Mouse (Mus musculus) lung, embryonic 16.5 days (tissue): ENCODE measurements at regions not wholly inside any gene's neighbourhood (a gene's known extent, or its start where the extent isn't known, plus 50 kb on each side); places are given as distances from the start of the nearest gene placed in this dataset.

ENCODE experiments used
- ATAC-seq: fragments of 200-750 bp; cut with Nextera tagmentation; 2 replicates; pipeline ENCODE4 v1.8.0; 2017; ENCODE audit warnings: low read depth, mild to moderate bottlenecking, moderate library complexity
- H3K27ac ChIP-seq: fragments of 300-500 bp; sonication (generic); 2 replicates; pipeline ENCODE4 v1.5.1; 2014; ENCODE audit warnings: mild to moderate bottlenecking, control low read depth, low read length
- H3K27me3 ChIP-seq: fragments of 300-500 bp; sonication (generic); 2 replicates; pipeline ENCODE4 v1.6.1; 2014; ENCODE audit warnings: low read depth, low read length, mixed read lengths; ENCODE audit not compliant: control insufficient read depth, insufficient read depth
- H3K36me3 ChIP-seq: fragments of 300-500 bp; sonication (generic); 2 replicates; pipeline ENCODE4 v1.6.1; 2014; ENCODE audit warnings: low read length; ENCODE audit not compliant: control insufficient read depth, insufficient read depth
- H3K4me1 ChIP-seq: fragments of 300-500 bp; sonication (generic); replicated peaks from 2 replicates; pipeline ENCODE4 v1.6.1; 2014; ENCODE audit warnings: low read length, mixed read lengths; ENCODE audit not compliant: control insufficient read depth, insufficient read depth
- H3K4me2 ChIP-seq: fragments of 300-500 bp; sonication (generic); 2 replicates; pipeline ENCODE4 v1.6.1; 2014; ENCODE audit warnings: low read depth, low read length, control low read depth
- H3K4me3 ChIP-seq: fragments of 300-500 bp; sonication (generic); 2 replicates; pipeline ENCODE4 v1.5.1; 2014; ENCODE audit warnings: mild to moderate bottlenecking, low read length, control low read depth
- H3K9ac ChIP-seq: fragments of 300-500 bp; sonication (generic); 2 replicates; pipeline ENCODE4 v1.6.1; 2014; ENCODE audit warnings: low read length, control low read depth
- H3K9me3 ChIP-seq: fragments of 300-500 bp; sonication (generic); 2 replicates; pipeline ENCODE4 v1.6.1; 2016; ENCODE audit warnings: low read length; ENCODE audit not compliant: control insufficient read depth
- whole genome bisulfite sequencing: fragments of 180-500 bp; shearing (Covaris S2); extraction: QIAGEN DNeasy Blood & Tissue Kit; methylation state at CpG from one replicate; pipeline ENCODE4 v1.1.7; 2014; 5-methylcytosine and 5-hydroxymethylcytosine counted together

- H3K9ac ChIP-seq, result no peak overlapping the region
- no peaks in the 10 kb centered on the region for H3K4me1 ChIP-seq
- no peak overlapping the region for H3K4me2 ChIP-seq
- H3K4me3 ChIP-seq, result no peak overlapping the region
- H3K27me3 ChIP-seq, result no peaks in the 10 kb centered on the region
- 33% methylated on average over 1 of the region's 1 CpGs for WGBS
- H3K27ac ChIP-seq, result no peak overlapping the region
- H3K9me3 ChIP-seq, result no peaks in the 10 kb centered on the region
- H3K36me3 ChIP-seq, result no peaks in the 10 kb centered on the region
- no peak for ATAC-seq
Observed at GRCm38 (mm10) chr16:77779019-77779418, 177.1 kb upstream of the Gm11146 start.

- Histone ChIP-seq H3K9ac (no peak overlapping the region), H3K9me3 (no peaks in the 10 kb centered on the region), H3K4me2 (no peak overlapping the region), H3K27me3 (no peaks in the 10 kb centered on the region), H3K4me1 (no peaks in the 10 kb centered on the region), H3K4me3 (no peak overlapping the region), H3K27ac (no peak overlapping the region), H3K36me3 (no peaks in the 10 kb centered on the region)
- WGBS, result 62% methylated on average over 3 of the region's 3 CpGs
- no peak for ATAC-seq
Observed at GRCm38 (mm10) chr16:77772075-77772474, 170.2 kb upstream of the Gm11146 start.

GRCm38 (mm10) chr16:77760926-77761347 lies 159.0 kb upstream of the Gm11146 start:
- Histone ChIP-seq H3K9me3 (no peaks in the 10 kb centered on the region), H3K27ac (peak overlapping the region; percentile 5; the same call in 1 of the 2 replicates), H3K4me2 (no peak overlapping the region), H3K4me1 (no peaks in the 10 kb centered on the region), H3K36me3 (no peaks in the 10 kb centered on the region), H3K27me3 (no peaks in the 10 kb centered on the region), H3K4me3 (no peak overlapping the region), H3K9ac (no peak overlapping the region)
- ATAC-seq, result peak; percentile 69
- 54% methylated on average over 4 of the region's 4 CpGs for WGBS

GRCm38 (mm10) chr16:77760479-77760878 lies 158.6 kb upstream of the Gm11146 start:
- Histone ChIP-seq H3K27ac (no peak overlapping the region), H3K9ac (no peak overlapping the region), H3K27me3 (no peaks in the 10 kb centered on the region), H3K36me3 (no peaks in the 10 kb centered on the region), H3K4me2 (no peak overlapping the region), H3K4me1 (no peaks in the 10 kb centered on the region), H3K9me3 (no peaks in the 10 kb centered on the region), H3K4me3 (no peak overlapping the region)
- WGBS, result 70% methylated on average over 4 of the region's 4 CpGs
- ATAC-seq, result no peak

- no peak for ATAC-seq
- no peaks in the 10 kb centered on the region for H3K4me1 ChIP-seq
- no peak overlapping the region for H3K4me3 ChIP-seq
- H3K9me3 ChIP-seq, result no peaks in the 10 kb centered on the region
- H3K9ac ChIP-seq, result no peak overlapping the region
- no peaks in the 10 kb centered on the region for H3K27me3 ChIP-seq
- no peak overlapping the region for H3K4me2 ChIP-seq
- no peak overlapping the region for H3K27ac ChIP-seq
- 62% methylated on average over 10 of the region's 10 CpGs for WGBS
- H3K36me3 ChIP-seq, result no peaks in the 10 kb centered on the region
Observed at GRCm38 (mm10) chr16:77759997-77760396, 158.1 kb upstream of the Gm11146 start.

- H3K9ac ChIP-seq, result no peak overlapping the region
- no peak for ATAC-seq
- no peaks in the 10 kb centered on the region for H3K9me3 ChIP-seq
- H3K4me2 ChIP-seq, result no peak overlapping the region
- no peaks in the 10 kb centered on the region for H3K4me1 ChIP-seq
- no peaks in the 10 kb centered on the region for H3K27me3 ChIP-seq
- no peak overlapping the region for H3K27ac ChIP-seq
- H3K36me3 ChIP-seq, result no peaks in the 10 kb centered on the region
- no peak overlapping the region for H3K4me3 ChIP-seq
- WGBS, result 72% methylated on average over 6 of the region's 6 CpGs
Observed at GRCm38 (mm10) chr16:77754882-77755281, 153.0 kb upstream of the Gm11146 start.

- Histone ChIP-seq H3K36me3 (no peaks in the 10 kb centered on the region), H3K4me1 (no peaks in the 10 kb centered on the region), H3K9me3 (no peaks in the 10 kb centered on the region), H3K27me3 (no peaks in the 10 kb centered on the region), H3K27ac (no peak overlapping the region), H3K4me2 (no peak overlapping the region), H3K4me3 (no peak overlapping the region), H3K9ac (no peak overlapping the region)
- 66% methylated on average over 2 of the region's 2 CpGs for WGBS
- ATAC-seq, result peak; percentile 74
Observed at GRCm38 (mm10) chr16:77749474-77749873, 147.6 kb upstream of the Gm11146 start.

- H3K27ac ChIP-seq, result no peak overlapping the region
- H3K9me3 ChIP-seq, result no peaks in the 10 kb centered on the region
- H3K4me3 ChIP-seq, result no peak overlapping the region
- no peak for ATAC-seq
- H3K36me3 ChIP-seq, result no peaks in the 10 kb centered on the region
- no peak overlapping the region for H3K9ac ChIP-seq
- no peaks in the 10 kb centered on the region for H3K27me3 ChIP-seq
- no peaks in the 10 kb centered on the region for H3K4me1 ChIP-seq
- WGBS, result 81% methylated on average over 6 of the region's 6 CpGs
- H3K4me2 ChIP-seq, result no peak overlapping the region
Observed at GRCm38 (mm10) chr16:77743838-77744237, 141.9 kb upstream of the Gm11146 start.

- no peaks in the 10 kb centered on the region for H3K9me3 ChIP-seq
Observed at GRCm38 (mm10) chr16:77738821-77739220, 136.9 kb upstream of the Gm11146 start.

GRCm38 (mm10) chr16:77719377-77719776 lies 117.5 kb upstream of the Gm11146 start:
- Histone ChIP-seq H3K27me3 (no peaks in the 10 kb centered on the region), H3K36me3 (no peaks in the 10 kb centered on the region), H3K27ac (no peak overlapping the region), H3K4me3 (no peak overlapping the region), H3K4me1 (no peaks in the 10 kb centered on the region), H3K9me3 (peaks cover 6% of the 10 kb centered on the region), H3K9ac (no peak overlapping the region), H3K4me2 (no peak overlapping the region)
- 76% methylated on average over 2 of the region's 2 CpGs for WGBS
- ATAC-seq, result no peak

More at GRCm38 (mm10) chr16:77738821-77739220, 136.9 kb upstream of the Gm11146 start:
- no peak overlapping the region for H3K27ac ChIP-seq
- H3K4me1 ChIP-seq, result no peaks in the 10 kb centered on the region
- no peaks in the 10 kb centered on the region for H3K36me3 ChIP-seq
- no peak overlapping the region for H3K9ac ChIP-seq
- no peak overlapping the region for H3K4me2 ChIP-seq
- 44% methylated on average over 1 of the region's 1 CpGs for WGBS
- H3K4me3 ChIP-seq, result no peak overlapping the region
- H3K27me3 ChIP-seq, result no peaks in the 10 kb centered on the region
- ATAC-seq, result no peak
